Mouse (Mus musculus) cerebellum, postnatal 36 days (tissue): Measurements from ENCODE around the gene Spef2.
"Not testable (repeated sequence)": the region's sequence is repeated elsewhere in the genome, so short reads cannot be mapped to it uniquely, and the experiment has no call there.

Experiments used
- DNase-seq, 2 experiments: peaks; one replicate each; pipeline ENCODE4 v3.0.0; 2021 to 2022; ENCODE audit warnings: mixed read lengths in 2 of 2

Spef2 gene

GRCm38 (mm10) chr15:9664948-9665347 lies 83.7 kb downstream of the Spef2 start:
- not testable (repeated sequence) for DNase-seq

DNA sequence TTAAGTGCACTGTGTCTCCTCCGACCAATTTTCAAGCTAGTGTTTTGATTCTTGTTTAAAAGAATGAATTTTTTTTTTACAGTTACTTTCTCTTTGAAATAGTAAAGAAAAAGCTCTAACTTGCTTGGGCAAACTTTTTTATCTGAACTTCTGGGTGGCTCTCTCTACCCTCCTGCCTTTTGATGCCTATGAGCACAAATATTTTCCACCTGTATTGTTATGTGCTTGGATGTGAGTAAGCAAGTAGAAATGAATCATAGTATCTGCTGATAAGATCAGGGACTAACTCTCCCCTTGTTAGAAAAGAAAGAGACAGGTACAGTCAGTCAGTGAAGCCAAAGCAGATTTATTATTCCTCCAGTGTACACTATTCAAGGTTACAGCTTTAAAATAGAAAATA lies 87.5 kb downstream of the Spef2 start:
- DNase-seq, result no peak

DNA sequence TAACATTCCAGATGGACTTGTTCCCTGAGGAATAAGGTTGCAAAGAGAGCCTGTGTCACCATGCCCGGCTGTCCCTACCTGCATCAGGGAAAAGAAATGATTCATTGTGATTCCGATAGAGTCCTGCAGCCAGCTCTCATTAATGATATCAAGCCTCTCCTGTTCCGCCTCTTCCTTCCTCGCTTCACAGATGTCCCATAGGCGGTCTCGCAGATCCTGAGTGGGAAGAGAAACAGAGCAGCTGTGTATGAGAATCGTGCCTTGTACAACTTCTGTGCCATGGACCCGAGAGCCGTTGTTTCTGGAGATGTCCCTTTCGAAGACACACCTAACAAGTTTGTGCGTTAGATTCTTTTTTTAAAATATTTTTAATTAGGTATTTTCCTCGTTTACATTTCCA lies 114.2 kb downstream of the Spef2 start:
- DNase-seq, result no peak

DNA sequence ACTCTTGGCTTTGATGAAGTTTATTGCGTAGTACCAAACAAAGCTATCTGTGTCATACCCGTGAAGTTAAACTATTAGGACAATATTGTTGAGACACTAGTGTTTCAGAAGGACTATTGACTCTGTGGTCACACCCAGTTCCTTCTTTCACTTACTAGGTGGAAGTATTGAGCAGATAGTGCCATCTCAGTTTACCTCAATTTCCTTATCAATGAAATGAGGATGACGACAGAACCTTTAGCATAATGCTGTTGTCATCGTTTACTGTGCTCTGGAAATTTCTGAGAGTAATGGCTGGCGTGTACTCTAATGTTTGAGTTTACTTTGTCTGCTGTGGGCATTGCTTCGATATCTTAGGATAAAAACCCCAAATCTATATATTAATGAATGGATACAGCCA lies 117.0 kb downstream of the Spef2 start:
- no peak for DNase-seq

DNA sequence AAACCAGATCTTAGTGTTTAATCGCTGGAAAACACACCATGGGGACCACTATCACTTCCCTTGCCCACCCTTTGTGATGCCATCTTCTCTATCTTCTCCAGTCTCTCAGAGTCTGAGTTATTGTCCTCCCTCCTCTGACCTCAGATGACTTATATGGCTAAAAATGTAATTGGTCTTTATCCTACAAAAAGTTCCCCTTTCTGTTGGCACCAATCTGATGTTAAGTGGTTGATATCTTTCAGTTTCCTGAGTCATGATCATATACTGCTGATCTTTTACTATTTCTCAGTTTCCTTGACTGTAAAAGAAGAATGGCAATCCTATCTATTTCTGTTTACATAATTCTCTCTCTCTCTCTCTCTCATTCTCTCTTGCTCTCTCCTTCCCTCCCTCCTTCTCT lies 119.0 kb downstream of the Spef2 start:
- no peak for DNase-seq

DNA sequence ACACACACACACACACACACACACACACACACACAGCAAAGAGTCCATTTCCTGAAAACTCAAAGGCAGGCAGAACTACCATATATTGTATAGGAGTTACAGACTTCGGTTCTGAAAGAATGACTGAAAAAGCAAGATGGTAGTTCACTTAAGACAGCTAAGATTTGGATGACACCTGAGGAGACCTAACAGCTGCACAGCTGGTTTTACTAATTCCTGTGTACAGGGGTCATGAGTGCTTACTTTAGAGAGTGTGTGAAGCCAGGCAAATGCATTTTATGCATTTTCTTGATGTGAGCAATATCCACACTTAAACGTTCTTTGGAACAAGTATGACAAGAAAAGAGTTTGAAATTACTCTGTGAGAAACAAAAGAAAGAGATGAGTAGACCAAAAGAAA lies 124.0 kb downstream of the Spef2 start:
- DNase-seq, result no peak

DNA sequence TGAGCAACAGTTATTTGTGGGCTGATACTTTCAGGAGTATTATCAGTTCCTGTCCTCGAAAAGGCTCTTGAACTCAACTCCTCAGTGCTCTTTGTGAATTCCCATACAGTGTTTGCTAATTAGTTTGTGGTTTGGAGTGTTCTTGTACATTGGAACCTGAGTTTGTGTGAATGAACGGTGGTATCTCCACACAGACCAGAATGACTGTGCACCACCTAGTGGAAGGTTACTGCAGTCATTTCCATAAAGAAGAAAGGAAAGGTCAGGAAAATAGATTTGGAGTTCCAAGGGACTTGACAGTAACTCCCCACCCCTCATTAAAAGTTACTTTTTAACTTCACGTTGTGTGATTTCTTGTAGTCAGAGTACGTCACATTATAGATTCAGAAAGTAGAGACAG lies 140.5 kb downstream of the Spef2 start:
- DNase-seq, result peak in 1 of 2 experiments; percentile 5

- DNase-seq, result no peak
These were observed 148.6 kb downstream of the Spef2 start for GRCm38 (mm10) chr15:9600088-9600455.

DNA sequence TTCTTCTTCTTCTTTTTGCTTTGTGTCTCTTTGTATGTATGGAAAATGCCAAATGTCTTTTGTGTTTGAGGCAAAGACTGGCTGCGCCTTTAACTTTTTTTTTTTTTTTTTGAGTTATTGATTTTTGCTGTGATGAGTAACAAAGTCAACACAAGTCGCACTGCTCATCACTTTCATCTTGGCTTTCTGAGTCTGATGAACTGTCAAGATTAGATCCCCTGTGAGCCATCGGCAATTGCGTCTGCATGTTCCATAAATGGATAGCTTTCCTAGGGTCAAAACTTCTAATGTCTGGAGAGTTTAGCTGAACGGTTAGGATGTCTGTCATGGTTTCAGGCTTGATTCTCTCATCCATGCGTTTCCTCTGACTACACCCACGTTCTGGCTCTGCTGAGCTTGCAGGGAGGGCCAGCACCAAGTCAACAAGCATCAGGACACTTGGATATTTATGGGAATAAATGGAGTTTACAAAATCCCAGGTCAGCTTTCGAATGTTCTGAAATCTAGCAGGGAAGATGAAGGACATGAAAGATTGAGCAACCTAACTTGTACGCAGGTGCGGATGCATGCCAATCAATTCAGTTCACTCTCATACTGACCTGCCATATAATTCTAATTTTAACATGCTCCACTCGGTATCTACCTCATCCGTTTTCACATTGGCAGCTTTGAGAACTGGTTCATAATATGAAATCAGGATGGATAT lies 149.1 kb downstream of the Spef2 start:
- no peak for DNase-seq

GRCm38 (mm10) chr15:9596298-9597060 lies 152.2 kb downstream of the Spef2 start:
- no peak for DNase-seq

DNA sequence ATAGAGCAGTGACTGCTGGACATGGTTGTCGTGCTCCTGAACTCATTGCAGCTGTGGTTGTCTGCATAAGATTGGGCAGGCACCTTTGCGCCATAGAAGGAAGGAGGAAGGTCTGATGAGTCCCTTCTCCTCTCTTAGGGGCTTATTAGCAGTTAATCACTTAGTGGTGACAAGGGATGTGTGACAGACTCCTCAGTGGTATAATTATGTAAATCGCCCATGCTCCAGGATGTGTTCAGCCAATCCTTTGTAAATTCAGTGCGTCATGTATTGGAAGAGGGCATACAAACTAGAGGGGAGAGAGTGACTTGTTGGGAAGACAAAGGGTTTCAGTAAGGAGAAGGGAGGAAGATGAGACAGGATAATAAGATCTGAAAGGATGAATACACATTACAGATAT lies 158.7 kb downstream of the Spef2 start:
- no peak for DNase-seq

DNA sequence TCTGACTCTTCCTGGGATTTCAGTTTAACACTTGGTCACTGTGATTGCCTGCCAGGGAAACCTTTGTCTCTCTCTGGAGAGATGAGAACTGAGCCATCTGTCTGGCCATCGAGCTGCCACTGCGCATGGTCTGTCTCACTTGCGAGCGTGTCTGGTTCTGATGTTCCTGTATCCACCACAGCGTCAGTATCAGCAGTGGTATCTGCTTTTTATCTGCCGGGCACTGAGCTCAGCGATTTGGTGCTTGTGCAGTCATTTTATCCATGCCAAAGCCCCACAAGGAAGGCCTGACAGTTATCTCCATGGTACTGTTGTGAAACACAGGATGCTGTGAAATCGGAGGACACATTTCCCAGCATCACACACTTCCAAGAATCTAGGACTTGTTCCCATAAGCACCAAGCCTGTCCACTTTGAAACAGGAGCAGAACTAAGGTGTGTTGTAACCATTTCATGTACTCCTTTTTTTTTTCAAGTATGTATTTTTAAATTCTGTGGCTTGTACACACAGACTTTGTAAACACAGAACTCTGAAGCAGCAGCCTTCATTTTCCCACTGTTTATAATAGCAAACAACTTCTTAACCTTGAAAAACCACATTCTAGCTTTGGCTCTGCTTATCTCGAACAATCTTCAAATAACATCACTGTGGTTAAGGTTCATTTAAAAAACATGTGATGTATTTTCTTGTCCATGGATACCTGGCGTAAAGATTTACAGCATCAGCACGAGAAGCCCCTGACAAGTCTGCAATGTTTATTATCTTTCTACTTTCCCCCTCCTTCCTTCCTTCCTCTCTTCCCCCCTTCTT lies 168.0 kb downstream of the Spef2 start:
- DNase-seq, result peak in 1 of 2 experiments; percentile 7

GRCm38 (mm10) chr15:9577303-9577702 lies 171.4 kb downstream of the Spef2 start:
- DNase-seq, result no peak

- DNase-seq, result no peak
These were observed 173.9 kb downstream of the Spef2 start for GRCm38 (mm10) chr15:9574796-9575195.

GRCm38 (mm10) chr15:9573361-9573760 lies 175.3 kb downstream of the Spef2 start:
- DNase-seq, result no peak

DNA sequence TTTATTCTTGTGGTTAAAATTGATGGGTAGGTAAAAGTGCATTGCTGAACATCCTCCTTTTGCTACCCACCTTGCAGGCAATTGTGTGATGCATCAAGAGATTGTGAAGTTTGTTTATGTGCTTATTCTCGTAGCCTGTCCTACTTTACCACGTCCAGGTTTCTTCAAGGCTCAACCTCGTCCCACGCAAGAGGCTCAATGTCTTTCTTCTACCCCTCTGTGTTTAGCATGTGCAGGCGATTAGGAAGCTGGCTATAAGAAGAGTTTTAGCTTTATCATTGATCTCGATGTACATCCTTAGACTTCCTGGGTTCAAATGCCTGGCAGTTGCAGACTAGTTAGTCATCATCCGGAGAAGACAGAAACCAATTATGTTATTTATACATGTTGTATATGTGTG lies 176.0 kb downstream of the Spef2 start:
- DNase-seq, result no peak

GRCm38 (mm10) chr15:9571896-9572295 lies 176.8 kb downstream of the Spef2 start:
- DNase-seq, result no peak

DNA sequence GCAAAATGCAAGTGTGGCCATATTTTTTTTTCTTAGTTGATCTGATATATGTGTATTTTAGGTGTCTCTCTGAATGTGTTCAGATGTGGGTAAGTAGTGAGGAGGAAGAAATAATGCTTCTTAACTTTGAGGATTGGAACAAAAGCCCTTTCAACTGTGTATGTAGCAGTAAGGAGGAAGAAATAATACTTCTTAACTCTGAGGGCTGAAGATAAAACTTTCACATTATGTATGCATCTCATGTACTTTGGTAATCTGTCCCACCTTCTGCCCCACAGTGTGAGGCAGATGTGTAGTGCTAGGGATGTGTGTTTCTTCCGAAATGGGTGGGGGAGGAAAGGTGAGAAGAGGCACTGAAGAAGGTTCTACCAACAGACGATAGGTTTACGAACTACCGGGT lies 181.4 kb downstream of the Spef2 start:
- DNase-seq, result no peak

DNA sequence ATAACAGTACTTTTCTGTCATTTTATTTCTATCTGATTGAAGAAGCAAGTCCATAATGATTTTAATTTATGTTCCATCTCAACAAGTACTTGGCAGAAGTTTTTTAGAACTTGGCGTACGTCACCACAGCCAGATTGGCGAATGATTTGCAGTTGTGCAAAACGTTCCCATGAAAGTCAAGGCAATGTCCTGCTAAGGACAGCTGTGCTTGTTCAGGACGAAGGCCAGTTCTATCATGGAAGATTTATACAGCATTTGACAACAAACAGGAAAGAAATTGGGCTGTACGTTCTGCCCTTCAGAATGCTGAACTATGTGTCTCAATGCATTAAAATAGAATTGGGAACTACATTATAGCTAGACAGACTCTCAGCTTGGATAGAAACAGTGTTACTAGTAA lies 183.3 kb downstream of the Spef2 start:
- no peak for DNase-seq

GRCm38 (mm10) chr15:9564156-9564555 lies 184.5 kb downstream of the Spef2 start:
- no peak for DNase-seq

- DNase-seq, result not testable (repeated sequence)
These were observed 191.4 kb downstream of the Spef2 start for GRCm38 (mm10) chr15:9557264-9557663.

DNA sequence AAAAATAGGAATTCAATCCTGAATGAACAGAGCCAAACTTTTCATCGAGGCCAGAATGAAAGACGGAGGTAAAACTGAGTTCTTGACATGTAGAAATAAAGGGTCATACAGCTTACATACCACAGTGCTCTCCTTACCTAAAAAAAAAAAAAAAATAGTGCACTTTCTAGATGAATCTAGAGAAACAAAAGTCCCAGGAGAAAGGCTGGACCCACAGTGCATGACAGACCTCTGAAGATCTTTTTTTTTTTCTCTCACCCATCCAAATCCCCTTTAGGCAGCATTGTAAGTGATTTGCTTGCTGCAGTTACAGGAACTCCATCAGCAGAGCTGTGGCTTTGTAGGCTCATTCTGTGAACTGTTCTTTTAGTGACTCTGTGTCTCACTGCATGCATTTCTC lies 199.7 kb downstream of the Spef2 start:
- no peak for DNase-seq

DNA sequence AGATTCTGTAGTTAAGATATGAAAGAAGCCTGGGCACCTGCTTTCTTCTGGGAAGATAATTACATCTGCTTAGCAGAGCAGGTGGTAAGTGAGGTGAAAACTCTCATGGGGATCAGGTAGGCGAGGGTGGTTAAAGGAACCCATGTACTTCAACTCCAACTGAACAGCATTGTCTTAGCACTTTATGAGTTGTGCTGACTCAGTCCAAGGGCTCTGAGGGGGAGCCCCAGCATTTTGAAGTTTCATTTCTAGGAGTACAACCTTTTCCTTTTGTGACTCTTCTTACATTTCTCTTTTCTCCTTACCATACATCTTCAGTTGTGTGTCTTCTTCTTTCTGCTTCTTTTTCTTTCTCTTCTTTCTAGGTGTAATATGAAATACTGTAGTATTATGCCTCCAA lies 213.5 kb downstream of the Spef2 start:
- DNase-seq, result no peak
